Mouse (Mus musculus) CD4-positive, CD25-positive, alpha-beta regulatory T cell, adult 4 months (primary cell): Measurements from ENCODE around the gene Scgb2b19. TPM values are rescaled to one million over a fixed set of nuclear protein-coding genes. Genes with fewer than 3 reads are reported as not detected.
"Not testable (repeated sequence)": the region's sequence is repeated elsewhere in the genome, so short reads cannot be mapped to it uniquely, and the experiment has no call there.

Experiments
- ATAC-seq: one replicate; pipeline ENCODE4 v1.8.0; 2017
- polyA plus RNA-seq, 2 experiments: library from polyadenylated mRNA; unstranded; fragments of 100-300 nt; shearing (Covaris generic); gene quantifications; one replicate each; pipeline ENCODE4 v1.2.1; 2017

Scgb2b19 gene
- not detected for polyA plus RNA-seq

DNA sequence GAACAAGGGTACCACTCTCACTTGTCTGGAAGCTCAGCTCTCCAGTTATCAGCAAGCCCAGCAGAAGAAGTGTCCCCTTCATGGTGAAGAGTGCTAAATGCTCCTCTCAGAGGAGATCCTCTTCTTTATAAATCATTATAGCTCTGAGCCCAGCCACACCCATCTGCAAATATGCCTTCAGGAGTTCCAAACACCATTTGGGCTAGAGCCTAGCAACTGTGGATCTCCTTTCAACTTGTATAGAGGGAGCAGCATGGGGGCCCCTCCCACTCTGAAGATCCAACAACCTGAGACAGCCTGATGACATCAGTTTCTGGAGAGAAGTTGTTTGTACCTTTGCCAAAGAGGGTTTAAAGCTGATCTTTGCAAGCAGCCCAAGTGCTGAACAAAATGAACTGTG, at the start of gene Scgb2b19:
Gene Scgb2b19, minus strand, starts transcription at position 101 of the 400 bp plus-strand sequence.
- ATAC-seq: not testable (repeated sequence)

GRCm38 (mm10) chr7:33286991-33287390, 6.9 kb upstream of the Scgb2b19 start, which contains the start of gene Scgb1b19:
TSS of gene Scgb1b19 (plus strand) at chr7:33287291.
- ATAC-seq: not testable (repeated sequence)

Other genes with a start within 250 kb of the Scgb2b19 start
- not detected for gene Scgb2b17, start 223.8 kb downstream of the Scgb2b19 start, polyA plus RNA-seq
- gene Scgb1b17, start 216.9 kb downstream of the Scgb2b19 start, polyA plus RNA-seq: not detected
- not detected for gene Scgb2b18, start 106.5 kb downstream of the Scgb2b19 start, polyA plus RNA-seq
- gene Scgb1b18, start 94.8 kb downstream of the Scgb2b19 start, polyA plus RNA-seq: not detected
- not detected for gene Scgb1b19, start 7.0 kb upstream of the Scgb2b19 start, polyA plus RNA-seq
- gene Scgb2b20, start 86.0 kb upstream of the Scgb2b19 start, polyA plus RNA-seq: not detected
- gene Scgb1b20, start 92.9 kb upstream of the Scgb2b19 start, polyA plus RNA-seq: not detected
- not detected for gene Scgb2b21, start 240.1 kb upstream of the Scgb2b19 start, polyA plus RNA-seq